Mouse (Mus musculus): ENCODE results near the gene Arl9.
"Not testable (repeated sequence)": the region's sequence is repeated elsewhere in the genome, so short reads cannot be mapped to it uniquely, and the experiment has no call there.

The Arl9 gene

GRCm38 (mm10) chr5:77004051-77004821, at the start of gene Arl9:
TSS of gene Arl9 (plus strand) at chr5:77004055.
- DNase-seq: no peak

- no peak for DNase-seq
Observed at GRCm38 (mm10) chr5:76954271-76954900, 49.5 kb upstream of the Arl9 start.

DNA sequence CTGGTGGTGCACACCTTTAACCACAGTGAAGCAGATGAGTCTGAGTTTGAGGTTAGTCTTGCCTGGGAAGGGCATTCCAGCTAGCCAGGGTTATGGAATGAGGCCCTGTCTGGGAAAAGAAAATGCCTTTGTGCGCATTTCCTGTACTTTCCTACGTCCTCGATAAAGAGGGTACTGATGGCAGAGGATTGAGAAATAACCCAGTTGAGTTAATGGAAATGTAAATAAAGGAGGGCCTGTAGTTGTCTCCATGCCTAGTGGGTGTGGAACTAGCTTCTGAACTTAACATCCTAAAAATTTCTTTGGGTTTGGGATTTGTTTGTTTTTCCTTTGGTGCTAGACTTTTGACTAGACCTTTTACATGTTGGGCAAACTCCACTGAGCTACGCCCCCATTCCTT, 48.4 kb upstream of the Arl9 start:
- DNase-seq: no peak

GRCm38 (mm10) chr5:76957954-76958353, 45.9 kb upstream of the Arl9 start:
- DNase-seq: no peak

DNA sequence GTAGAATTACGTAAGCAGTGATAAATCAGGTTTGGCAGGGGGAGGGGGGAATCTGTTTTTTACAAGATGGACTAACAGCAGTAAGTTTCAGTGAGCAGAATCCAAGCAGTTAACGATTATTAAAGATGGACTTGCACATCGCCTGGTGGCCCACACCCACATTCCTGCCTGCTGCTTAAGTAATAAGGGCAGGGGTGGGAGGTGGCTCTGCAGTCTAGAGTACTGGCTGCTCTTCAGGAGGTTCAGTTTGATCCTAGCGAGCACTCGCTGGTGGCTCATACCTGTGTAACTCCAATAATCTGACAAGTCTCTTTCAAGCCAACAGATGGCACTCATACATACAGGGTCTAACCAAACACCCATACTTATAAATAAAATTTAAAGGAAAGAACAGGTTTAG, 44.3 kb upstream of the Arl9 start:
- DNase-seq: no peak

- DNase-seq: no peak
Observed at GRCm38 (mm10) chr5:76962545-76962944, 41.3 kb upstream of the Arl9 start.

- DNase-seq: no peak
Observed at GRCm38 (mm10) chr5:76964651-76965050, 39.2 kb upstream of the Arl9 start.

DNA sequence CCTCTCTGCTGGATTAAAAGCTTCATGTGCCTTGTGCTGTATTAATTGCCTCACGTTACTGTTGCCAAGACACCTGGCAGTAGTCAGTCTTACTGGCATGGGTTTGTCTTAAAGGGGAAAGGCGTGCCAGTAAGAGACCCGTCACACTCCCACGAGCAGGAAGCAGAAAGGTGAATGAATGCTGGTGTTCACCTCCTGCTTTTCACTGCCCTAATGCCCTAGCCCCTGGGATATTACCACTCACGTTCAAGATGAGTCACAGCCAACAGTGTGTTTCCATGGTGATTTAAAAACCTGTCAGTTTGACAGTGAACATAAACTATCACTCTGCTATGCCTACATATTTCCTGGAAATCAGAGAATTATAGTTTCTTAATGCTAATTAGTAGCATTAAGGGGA, 34.6 kb upstream of the Arl9 start:
- no peak for DNase-seq

DNA sequence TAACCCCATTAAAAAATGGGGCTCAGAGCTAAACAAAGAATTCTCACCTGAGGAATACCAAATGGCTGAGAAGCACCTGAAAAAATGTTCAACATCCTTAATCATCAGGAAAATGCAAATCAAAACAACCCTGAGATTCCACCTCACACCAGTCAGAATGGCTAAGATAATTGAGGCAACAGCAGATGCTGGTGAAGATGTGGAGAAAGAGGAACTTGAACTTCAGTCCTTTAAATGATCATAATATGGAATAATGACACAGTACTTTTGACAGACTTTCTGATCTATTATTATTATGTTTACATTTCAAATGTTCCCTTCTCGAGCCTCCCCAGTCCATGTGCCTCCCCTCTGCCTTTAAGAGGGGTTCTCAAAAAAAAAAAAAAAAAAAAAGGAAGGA, 32.7 kb upstream of the Arl9 start:
- DNase-seq: not testable (repeated sequence)

DNA sequence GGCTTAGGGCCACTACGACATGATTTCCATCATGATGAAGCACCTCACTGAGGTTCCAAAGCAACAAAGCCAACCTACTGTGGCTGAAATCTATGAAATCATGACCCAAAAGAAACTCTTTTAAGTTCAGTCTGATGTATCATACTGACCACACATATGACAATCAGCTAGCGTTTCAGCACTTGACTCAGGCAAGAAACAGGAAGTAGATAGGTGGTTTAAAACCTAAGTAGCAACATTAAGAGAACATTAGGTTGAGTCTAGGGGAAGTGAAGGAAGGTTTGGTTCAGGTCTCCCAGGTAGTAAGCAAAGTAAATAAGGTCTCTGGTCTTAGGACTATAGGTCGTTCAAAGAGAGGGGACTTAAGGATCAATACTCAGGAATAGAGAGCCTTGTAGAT, 30.4 kb upstream of the Arl9 start:
- DNase-seq: no peak

GRCm38 (mm10) chr5:76974207-76974553, 29.7 kb upstream of the Arl9 start:
- DNase-seq: peak; percentile 10

DNA sequence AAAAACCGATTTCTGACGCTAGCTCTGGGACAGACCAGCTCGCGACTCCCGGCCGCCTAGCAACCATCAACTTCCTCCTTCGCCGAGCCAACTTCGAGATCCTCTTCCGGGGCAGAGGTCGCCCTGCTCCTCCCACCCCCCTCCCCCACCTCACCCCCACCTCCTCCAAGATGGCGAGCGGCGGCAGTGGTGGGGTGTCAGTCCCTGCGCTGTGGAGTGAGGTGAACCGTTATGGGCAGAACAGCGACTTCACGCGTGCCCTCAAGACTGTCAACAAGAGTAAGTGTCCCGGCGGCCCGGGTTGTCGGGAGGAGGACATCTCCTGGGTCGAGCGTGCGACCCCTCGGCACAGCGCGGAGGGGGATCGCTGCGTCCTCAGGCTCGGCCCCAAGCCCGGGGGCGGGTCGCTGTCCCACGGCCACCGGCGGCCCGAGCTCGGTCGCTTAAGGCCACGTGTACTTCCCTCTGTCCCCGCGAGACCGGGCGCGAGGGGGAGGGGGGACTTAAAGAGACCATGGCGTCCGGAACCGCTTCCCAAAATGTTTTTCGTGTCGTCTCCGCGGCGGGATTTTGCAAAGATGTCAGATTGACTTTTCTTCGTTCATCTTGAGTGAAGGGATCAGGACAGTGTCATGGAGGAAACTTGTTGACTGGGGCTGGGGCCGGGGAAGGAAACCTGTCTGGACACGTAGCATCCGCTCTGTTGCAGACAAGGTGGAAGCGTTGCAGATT, 29.1 kb upstream of the Arl9 start, which contains the start of gene Srp72:
Gene Srp72 (plus strand): TSS at position 130 of the 732 bp plus-strand sequence.
- peak; percentile 81 for DNase-seq

DNA sequence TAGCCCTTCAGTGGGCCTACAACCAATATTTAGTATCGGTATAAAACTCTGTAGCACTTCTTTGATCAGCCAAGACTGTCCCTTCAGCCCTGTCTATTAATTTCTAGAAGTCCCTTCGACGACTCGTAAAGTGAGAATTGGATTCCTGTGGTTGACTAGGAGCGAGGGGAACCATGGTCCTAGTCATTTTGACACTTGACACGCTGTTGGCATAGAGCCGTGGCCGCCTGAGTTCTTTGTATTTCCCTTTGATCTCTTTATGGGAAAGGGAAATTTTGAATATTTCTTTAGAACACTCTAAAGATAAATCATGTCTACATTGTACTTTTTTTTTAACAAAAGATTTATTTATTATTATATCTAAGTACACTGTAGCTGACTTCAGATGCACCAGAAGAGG, 28.1 kb upstream of the Arl9 start:
- no peak for DNase-seq

DNA sequence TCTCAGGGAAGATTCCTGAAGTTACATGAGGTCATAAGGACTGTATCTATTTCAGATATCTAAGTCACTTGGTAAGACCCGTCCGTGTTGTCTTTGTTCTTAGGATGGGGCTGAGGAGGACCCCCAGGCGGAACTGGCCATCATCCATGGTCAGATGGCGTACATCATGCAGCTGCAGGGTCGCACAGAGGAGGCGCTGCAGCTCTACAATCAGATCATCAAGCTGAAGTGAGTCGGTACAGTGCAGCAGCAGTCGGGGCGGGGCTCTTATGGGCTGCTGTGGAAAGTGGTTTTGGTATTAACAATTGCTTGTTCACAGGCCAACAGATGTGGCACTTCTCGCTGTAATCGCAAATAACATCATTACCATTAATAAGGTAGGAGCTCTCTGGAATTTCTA, 19.8 kb upstream of the Arl9 start:
- DNase-seq: no peak

DNA sequence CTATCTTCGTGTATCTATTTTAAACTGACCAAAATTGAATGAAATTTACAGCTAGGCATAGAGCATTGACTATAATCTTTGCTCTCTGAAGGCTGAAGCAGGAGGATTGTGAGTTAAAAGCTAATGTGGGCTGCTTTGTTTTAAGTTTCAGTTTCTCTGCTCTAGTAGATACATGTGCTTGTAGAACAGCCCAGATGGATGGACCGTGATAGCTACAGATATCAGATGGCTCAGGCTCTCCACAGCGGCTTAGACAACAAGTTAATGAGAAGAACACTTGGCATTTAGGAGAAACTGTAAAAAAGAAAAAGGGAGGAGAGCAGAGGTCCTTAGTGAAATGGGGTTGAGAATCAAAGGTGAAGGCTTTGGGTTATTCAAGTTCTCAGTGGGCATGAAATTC, 13.1 kb upstream of the Arl9 start:
- DNase-seq: no peak

DNA sequence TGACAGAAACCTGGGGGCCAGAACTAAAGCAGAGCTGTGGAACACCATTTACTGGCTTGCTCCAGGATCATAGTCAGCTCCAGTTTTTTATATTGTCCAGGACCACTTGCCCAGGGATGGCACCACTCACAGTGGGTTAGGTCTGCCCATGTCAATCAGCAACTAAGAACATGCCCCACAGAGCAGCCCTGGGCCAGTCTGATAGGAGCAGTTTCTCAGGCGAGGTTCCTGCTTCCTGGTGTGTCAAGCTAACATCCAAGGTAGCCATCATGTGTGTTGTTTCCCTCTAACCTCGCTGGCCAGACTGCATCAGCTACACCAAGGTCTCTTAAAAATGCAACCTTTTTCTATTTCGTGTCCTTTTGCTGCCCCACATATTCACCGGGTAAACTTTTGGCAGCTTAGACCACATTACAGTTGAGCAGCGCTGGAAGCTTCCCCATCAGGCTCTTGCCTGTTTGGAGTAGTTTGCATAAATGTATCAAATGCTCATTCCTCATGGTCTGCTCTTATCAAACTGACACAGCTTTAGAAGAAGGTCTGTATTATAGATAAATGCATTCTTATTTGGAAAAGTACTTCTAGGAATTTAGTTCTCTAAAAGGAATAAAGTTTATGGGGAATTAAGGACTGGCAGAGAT, 10.6 kb upstream of the Arl9 start:
- DNase-seq: no peak

DNA sequence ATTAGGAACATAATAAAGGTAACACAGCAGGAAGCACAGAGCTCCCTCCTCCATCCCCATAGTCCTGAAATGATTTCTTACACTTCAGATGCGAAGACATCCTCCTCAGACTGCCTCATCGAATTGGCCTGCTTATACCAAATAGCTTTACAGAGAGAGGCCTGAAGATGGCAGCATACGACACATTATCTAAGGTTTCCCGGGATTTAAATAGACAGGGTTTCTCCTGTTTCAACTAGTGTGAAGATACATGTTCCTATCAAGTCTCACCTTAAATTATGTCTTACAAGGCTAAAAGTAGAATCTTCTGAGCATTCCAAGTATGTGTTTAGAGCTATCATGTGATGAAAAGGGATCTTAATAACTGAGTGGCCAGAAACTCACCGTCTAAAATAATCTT, 5.4 kb upstream of the Arl9 start:
- peak; percentile 30 for DNase-seq

GRCm38 (mm10) chr5:77001192-77001591, 2.7 kb upstream of the Arl9 start:
- no peak for DNase-seq

- DNase-seq: no peak
Observed at GRCm38 (mm10) chr5:77010352-77010751, 6.5 kb downstream of the Arl9 start.

GRCm38 (mm10) chr5:77011082-77011481, 7.2 kb downstream of the Arl9 start:
- no peak for DNase-seq

- no peak for DNase-seq
Observed at GRCm38 (mm10) chr5:77013171-77013570, 9.3 kb downstream of the Arl9 start.

DNA sequence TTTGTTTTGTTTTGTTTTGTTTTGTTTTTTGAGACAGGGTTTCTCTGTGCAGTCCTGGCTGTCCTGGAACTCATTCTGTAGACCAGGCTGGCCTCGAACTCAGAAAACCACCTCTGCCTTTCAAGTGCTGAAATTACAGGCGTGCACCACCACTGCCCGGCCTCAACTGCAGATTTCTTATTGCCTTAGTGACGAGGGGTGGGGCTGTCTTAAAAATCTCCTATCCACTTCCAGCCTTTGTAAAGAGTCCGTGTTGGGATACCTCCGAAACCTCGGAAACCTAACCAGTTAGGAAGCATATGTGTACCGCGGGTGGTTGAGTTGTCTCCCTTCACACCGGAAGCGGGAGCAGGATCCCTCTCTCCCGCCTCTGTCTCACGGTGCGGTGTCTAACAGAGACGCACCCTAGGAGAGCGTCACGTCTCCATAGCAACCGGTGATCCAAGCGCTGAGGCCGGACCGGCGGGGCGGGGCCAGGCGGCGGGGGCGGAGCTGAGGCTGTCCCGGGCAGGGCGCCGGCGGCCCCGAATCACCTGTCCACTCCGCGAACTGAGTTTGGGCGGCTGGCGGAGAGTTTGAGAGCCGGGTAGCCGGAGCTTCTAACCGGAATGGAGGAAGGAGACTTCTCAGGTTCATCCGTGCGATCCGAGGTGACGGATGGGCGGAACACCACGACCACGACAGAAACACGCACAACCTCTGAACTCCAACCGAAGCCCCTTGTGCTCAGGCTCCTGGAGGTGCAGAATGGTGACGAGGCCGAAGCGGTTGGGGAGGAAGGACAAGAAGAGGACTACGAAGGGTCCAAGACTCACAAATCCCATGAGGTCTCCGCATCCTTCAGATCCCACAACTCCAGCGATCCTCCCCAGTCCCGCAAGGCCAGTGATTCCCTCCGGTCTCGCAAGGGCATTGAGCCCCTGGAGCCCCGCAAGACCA, 12.0 kb downstream of the Arl9 start, which contains the start of gene Thegl:
Gene Thegl (plus strand): TSS at position 480 of the 939 bp plus-strand sequence.
- DNase-seq: peak; percentile 80

Measured in right cerebral cortex, adult 18-20 months (tissue).